Mouse (Mus musculus): Measurements from ENCODE around the gene Hdac7. TPM values are rescaled to one million over a fixed set of nuclear protein-coding genes. Genes with fewer than 3 reads are reported as not detected.

The Hdac7 gene
- total RNA-seq, 2 experiments from 2014 or later = 30.3 to 33.0 TPM

DNA sequence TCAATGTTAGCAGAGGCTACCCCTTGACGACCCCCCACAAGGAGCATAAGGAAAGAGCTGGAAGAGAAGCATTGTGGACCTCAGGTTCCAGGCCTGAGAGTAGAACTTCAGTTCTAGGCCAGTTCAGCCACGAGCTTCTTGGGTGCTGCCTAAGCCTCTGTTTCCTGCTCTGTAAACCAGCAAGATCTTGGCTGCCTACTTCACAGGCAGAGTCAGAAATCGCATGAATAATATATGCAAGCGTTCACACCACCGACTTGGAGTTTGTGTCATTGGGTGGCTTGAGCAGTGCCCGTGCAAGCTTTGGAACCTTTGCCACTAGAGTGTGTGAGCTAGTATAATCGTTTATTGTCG is 7.4 kb downstream of the Hdac7 start:
- intact Hi-C loops (cut with DNase I) = no loop called here
- no peak for DNase-seq (ENCODE audit: low spot score)

DNA sequence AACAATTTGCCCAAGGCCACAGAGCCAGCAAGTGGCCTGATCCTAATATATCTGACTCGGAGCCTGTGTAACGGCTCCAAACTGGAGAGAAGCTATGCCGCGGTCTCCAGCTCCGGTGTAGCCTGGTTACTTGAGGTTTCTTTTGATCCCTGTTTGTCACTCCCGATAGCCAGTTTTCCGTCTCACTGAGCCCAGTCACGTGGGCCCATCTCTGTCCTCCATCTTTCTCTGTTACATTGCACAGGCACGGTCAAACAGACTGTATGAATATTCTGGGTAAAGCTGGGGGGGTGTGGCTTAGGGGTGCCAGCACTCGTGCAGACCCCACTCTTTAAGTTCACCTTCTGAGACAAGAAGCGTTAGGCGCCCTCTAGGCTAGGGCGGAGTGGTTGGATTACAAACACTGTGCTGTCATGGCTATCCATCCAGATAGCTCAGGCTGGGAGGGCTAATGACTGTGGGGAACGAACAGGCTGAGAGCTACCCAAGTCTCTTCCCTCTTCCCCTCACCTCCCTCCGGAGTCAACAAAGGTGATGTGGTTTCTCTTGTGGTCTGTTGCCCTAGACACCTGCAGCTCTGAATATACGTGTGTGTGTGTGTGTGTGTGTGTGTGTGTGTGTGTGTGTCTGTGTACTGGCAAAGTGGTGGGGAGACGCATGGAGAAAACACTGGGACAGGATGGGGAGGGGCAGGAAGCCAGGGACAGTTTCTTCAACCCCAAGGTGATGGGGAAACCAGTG is 8.0 kb downstream of the Hdac7 start:
- intact Hi-C loops (cut with DNase I) = no loop called here

GRCm38 (mm10) chr15:97832764-97833479 is 11.4 kb downstream of the Hdac7 start:
- intact Hi-C loops (cut with DNase I) = no loop called here
- no peak for DNase-seq (ENCODE audit: low spot score)

More for the DNA sequence above, 8.0 kb downstream of the Hdac7 start:
- no peak for DNase-seq (ENCODE audit: low spot score)

DNA sequence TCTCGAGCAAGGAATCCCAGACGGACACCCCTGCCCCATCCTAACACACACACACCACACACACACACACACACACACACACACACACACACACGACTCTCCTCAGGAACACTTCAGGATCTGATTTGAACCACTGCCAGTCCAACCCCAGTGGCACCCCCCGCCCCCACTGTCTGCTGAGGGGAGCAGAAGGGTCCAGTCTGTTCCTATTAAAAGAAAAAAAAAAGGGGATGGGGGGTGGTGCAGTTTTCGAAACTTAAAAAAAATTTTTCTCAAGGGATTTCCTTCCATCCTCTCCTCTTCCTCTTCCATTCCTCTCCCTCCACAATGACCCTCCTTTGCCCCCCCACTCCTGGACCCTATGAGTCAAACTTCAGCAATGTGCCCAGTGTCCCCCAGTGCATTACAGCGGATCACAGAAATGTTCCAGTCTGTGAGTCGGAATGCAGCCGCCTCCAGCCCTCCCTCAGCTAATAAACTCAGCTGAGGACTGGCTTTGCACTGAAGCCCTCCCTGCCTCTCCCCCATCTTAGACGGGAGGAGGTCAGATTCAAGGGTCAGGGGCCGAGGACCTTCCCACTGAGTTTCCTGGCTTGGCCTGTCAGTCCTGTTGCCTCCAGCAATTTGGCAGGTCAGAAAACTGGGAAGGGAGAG is 12.2 kb downstream of the Hdac7 start:
- intact Hi-C loops (cut with DNase I) = no loop called here
- peak; percentile 64 for DNase-seq (ENCODE audit: low spot score)

DNA sequence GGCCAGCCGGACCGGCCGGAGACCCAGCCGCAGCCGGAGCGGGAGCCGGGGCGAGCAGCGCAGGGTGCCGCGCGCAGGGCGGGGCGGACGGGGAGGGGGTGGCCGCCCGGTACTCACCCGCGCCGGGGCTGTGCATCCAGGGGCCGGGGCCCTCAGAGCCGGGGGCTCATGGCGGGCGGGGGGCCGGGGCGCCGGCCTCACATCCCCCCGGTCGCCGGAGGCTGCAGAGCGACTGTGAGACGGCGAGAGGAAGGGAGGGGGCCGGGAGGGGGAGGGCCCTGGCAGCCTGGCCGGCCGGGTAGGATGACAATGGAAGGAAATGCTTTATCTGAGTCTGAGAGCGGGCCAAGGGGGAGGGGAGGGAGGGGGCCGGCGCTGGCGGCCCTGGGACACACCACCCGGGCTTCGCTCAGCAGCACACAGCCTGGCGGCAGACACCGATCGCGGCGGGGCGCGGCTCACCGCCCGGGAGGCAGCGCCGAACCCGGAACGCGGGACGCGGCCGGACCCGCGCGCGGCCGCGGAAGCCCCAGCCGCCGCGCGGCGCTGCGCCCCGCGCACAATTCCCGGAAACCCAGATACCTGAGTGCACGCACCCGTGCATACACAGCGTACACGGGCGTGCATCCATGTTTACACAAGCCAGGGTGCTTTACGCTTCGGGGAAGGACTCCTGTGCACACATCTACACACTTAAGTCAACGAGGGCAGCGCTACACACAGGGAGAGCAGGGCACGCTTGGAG is 12.9 kb downstream of the Hdac7 start:
- intact Hi-C loops (cut with DNase I) = no loop called here
- DNase-seq (ENCODE audit: low spot score) = peak; percentile 74

GRCm38 (mm10) chr15:97830788-97831241 is 13.5 kb downstream of the Hdac7 start:
- DNase-seq (ENCODE audit: low spot score) = no peak
- intact Hi-C loops (cut with DNase I) = no loop called here

DNA sequence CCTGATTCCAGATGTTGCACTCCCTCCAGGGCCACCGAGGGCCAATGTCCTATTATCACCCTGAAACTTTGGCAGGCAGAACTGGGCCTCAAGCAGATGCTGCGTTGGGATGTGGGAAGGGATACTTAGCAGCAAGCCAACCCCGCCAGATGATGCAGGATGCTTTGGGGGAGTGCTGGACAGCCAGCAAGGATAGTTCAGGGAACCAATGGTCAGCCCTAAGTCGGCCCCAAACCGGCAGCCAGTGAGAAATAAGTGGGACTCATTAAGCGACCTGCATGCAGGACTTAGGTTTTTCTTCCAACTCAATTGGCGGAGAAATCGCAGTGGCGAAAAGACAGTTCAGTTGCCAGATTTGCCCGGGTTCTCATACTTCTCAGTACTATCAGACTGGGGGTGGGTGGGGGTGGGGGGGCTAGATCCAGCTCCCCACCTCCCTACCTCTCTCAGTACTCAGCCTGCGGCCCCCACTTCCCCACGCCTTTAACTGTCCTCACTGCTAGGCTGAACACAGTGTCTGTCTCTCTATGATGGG is 14.0 kb downstream of the Hdac7 start:
- intact Hi-C loops (cut with DNase I) = no loop called here
- no peak for DNase-seq (ENCODE audit: low spot score)

DNA sequence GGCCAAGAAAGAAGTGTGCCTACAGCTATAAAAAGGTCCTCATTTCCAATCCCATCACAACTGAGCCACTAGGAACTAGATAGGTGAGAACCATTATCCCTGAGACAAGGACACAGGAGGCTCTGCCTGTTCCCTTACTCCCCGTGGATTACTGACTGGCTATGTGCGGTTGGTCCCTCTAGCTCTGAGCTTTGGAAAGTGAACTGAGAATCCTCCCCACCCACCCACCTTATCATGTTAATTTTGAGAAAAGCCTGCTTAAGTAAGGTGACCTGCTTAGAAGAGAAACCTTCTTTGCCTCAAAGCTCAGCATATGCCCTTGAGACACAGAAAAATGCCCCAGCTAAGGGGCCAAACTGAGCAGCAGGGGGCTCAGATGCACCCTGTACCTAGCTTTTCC is 14.9 kb downstream of the Hdac7 start:
- intact Hi-C loops (cut with DNase I) = loop anchor here (2.0 to 5.0 kb wide), 2 partner anchors 17 to 42 kb away; no protein-coding TSS in a partner anchor
- DNase-seq (ENCODE audit: low spot score) = no peak

- no peak for DNase-seq (ENCODE audit: low spot score)
- intact Hi-C loops (cut with DNase I) = loop anchor here (2.0 to 5.0 kb wide), 2 partner anchors 16 to 42 kb away; no protein-coding TSS in a partner anchor
Observed at GRCm38 (mm10) chr15:97828901-97829338, 15.4 kb downstream of the Hdac7 start.

DNA sequence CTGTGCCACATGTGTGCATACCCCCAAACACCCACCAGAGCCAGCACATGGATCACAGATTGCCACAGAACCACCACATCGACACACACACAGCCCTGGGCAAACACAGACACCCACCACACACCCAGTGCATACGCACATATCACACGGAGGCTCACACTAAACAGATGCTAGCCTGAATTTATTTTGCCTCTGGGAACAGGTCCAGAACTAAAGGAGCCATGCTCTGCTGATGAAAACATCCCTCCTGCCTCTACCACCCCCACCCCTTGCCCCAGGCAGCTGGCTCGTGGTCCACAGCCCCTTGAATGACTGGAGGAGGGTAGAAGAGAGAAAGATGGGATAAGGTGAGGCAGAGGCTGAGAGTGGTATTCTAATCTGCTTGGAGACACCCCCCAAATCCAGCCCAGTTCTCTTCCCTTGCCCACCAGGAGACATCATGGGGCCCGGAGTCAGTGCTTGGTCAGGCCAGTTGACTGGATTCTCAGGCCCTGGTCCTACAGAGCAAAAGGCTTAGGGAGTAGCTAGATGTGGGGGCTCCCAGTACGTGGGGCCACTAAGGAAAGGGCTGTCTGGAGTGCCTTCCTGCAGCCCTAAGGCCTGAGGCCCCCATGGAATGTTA is 16.0 kb downstream of the Hdac7 start:
- intact Hi-C loops (cut with DNase I) = loop anchor here (2.0 to 5.0 kb wide), 2 partner anchors 16 to 41 kb away; no protein-coding TSS in a partner anchor
- no peak for DNase-seq (ENCODE audit: low spot score)

DNA sequence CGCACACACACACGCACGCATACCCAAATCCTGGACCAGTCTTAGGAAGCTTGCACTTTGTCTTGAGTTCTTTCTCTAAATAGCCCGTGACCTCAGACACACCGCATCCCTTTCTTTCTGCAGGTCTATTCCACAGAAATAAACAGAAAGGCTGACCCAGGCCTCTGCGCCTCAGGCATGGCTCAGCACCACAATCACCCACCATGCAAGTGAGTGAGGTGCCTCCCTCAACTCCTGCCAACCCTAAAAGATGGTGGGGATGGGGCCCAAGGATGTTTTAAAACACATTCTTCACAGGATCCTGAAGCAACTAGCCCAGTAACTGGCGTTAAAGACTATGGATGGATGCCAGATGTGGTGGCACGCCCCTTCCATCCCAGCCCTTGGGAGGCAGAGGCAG is 16.9 kb downstream of the Hdac7 start:
- intact Hi-C loops (cut with DNase I) = loop anchor here (5.0 kb wide), 1 partner anchor 40 kb away; no protein-coding TSS in a partner anchor
- no peak for DNase-seq (ENCODE audit: low spot score)

DNA sequence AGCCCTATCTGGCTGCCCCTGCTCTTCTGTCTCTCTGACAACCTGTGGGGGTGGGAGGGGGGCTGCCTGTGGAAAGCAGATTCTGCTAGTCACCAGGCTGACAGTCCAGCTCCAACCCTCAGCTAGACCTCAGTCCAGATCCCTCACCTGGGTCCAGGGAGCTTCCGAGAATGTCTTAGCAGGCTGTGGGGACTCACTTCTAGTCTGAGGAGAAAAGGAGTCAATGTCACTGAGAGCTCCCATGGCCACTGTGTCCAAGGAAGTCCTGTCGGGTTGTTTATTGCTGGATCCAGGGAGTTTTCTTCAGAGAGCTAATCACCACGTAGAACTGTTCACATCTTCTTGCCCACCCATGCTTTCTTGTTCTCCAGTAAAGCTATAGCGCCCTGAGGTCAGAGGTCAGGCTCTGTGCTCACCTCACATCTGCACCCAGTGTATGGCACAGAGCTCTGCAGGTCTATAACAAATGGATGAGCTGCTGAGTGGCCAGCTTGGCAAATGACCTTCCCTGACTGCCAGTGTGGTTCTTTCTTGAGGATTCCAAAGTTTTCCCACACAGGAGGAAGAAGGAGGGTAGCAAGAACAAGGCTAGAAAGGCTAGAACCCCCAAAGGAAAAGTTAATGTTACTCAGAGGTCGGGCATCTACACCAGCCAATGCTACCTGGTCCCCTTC is 17.6 kb downstream of the Hdac7 start:
- DNase-seq (ENCODE audit: low spot score) = no peak
- intact Hi-C loops (cut with DNase I) = loop anchor here (5.0 kb wide), 1 partner anchor 39 kb away; no protein-coding TSS in a partner anchor

DNA sequence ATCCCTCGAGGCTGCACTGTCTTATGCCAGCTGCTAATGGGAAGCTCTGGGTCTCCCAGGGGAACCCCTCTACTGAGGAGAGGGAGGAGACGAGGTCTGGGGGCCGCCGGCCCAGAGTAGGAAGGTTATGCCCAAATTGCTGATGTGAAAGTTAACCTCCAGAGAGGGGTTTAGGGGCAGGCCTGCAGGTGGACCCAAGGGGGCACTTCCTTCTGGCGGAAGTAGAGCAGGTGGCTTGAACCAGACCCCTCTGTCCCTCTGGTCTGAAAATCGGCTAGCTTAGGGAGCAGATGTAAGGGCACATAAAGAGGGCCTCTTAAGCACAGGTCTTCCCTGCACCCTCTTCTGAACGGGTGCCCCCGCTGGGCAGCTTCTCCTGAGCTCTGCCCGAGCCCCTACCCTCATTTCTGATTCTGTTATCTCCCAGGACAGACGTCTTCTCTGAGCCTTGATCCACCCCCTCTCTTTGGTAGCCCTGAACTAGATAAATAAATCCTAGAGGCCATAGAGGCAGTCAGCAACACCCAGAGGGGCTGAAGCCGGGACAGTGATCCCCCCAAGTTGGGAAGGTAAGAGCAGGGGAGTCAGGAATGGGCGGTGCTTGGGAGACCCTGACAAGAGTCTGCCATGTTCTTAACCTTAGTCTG is 18.2 kb downstream of the Hdac7 start:
- no peak for DNase-seq (ENCODE audit: low spot score)
- intact Hi-C loops (cut with DNase I) = loop anchor here (2.0 to 5.0 kb wide), 2 partner anchors 23 to 39 kb away; no protein-coding TSS in a partner anchor

DNA sequence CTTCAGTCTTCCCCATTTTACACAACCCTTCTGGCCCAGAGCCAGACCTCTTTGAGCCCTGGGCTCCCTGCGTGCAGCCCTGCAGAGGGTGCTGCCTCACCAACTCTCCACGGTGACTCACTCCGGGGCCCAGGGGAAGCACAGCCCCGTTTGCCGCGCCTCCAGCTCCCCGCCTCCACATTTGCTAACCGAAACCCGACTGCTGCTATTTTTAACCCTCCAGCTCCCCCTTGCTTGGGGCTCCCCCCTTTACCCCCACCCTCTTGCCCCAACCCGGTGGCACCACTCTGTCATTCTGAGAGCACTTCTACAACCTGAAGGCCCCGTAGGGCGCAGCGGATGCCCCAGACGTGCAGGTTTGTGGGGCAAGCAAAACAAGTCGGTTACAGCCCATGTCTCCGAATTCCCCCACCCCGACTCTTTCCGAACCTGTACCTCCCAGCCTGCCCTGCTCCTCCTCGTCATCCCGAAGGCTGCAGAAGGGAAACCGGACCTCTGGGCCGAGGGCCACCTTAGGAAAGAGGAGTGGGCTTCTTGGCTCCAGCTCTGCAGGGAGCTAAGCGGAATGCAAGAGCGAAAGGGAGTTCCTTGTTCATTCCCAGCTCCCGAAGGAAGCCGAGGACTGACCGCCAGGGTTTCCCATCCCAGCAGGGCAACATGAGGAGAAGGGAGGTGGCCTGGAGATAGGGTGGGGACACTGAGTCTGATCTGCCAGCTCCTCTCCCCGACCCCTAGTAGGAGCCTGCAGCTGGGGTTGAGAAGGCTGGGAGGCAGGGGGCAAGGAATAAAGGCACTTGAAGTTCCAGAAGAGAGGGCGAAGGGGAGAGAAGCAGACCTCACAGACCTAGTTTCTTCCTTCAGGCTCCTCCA is 19.0 kb downstream of the Hdac7 start:
- intact Hi-C loops (cut with DNase I) = loop anchor here (2.0 to 5.0 kb wide), 2 partner anchors 23 to 38 kb away; no protein-coding TSS in a partner anchor

DNA sequence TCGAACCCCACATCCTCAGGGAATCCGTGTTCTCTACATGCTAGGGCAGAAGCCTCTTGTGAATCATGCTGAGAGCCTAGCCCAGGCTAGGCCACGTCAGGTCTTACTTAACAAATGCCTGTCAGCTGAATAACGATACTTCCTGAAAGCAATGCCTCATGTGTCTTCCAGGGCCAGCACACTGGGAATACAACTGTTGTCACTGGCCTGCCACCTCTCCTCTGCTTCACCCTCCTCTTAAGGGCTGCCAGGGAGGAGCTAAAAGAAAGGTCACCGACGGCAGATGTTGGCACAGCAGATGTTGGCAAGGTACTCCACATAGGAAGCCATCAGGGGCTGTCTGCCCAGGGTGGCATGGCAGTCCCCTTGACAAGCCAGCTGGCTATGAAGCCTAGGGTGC is 20.3 kb downstream of the Hdac7 start:
- no peak for DNase-seq (ENCODE audit: low spot score)
- intact Hi-C loops (cut with DNase I) = loop anchor here (2.0 kb wide), 1 partner anchor 25 kb away; no protein-coding TSS in a partner anchor

More for the DNA sequence above, 19.0 kb downstream of the Hdac7 start:
- peak; percentile 81 for DNase-seq (ENCODE audit: low spot score)

- intact Hi-C loops (cut with DNase I) = no loop called here
- DNase-seq (ENCODE audit: low spot score) = no peak
Observed at GRCm38 (mm10) chr15:97823479-97823878, 20.8 kb downstream of the Hdac7 start.
